Mouse (Mus musculus): Measurements from ENCODE around the gene Syk. TPM values are rescaled to one million over a fixed set of nuclear protein-coding genes. Genes with fewer than 3 reads are reported as not detected.

Gene Syk
- total RNA-seq, 2 experiments from 2014 or later = 15.9 to 25.4 TPM

DNA sequence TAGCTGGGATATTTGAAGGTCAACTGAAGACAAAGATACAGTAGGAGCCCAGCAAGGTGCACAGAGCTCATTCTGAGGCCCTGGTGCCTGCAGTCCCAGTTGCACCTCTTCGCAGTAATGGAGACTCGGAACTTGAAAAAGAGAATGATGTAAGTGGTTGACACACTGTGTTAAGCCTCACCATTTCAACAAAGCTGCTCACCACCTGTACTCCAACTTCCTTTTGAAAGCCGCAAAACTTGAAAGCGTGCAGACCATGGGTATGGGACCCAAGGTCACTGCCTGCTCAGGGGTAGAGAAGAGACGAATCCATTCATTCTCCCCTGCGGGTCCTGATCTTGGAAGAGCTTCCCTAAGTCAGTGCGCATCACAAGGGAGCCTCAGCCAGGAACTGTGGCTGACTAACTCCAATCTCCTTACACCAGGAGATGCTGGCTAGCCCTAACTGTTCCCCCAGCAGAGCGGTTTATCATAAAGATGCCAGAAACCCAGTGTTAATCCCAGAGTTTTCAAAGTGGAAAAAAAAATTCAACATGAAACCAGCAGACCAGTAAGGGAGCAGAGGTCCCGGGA, 16.7 kb upstream of the Syk start:
- ATAC-seq (replicated peaks; ENCODE audit: low FRiP score, poor library complexity, severe bottlenecking) = no peak

DNA sequence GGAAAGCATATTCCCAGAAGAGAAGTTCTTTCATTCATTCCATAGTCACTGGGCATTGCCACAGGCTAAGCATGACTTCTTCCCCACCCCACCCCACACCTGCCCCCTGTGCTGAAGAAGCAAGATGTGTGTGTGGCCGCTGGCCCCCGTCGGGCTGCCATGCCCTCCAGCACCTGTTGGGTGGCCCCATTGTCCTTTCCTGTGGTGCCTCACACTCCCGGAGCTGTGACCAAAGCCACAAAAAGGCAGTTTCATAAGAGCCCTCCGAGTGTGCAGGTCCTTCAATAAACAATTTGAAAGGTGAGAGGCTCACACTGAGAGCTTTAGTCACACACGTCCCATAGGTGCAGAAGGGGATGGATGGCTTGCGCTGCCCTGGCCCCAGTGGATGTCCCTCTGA, 16.2 kb upstream of the Syk start:
- no peak for ATAC-seq (replicated peaks; ENCODE audit: low FRiP score, poor library complexity, severe bottlenecking)

DNA sequence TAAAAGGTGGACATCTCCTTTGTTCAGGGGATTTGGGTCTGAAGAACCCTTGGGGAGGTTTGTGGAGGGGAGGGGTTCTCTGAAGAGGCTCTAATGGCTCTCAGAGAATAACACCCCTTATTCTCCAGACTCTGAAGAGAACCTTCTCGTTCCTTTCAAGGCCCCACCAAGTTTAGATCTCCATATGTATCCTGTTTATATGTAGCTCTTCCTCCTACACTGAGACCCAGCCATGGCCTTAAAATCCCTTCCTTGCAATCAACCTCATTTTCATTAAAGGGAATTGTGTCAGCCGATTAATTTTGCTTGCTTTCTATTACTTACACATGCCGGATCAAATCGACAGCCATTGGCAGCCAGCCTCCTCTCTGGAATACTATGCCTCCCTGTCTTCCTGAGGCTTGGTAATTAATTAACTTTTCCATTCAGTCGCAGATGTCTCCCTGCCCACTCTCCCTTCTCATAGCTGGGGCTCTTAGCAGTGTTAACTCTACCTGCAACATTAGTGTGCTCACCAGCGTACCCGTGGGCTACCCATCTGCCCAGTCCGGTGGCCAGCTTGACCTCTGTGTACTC, 13.7 kb upstream of the Syk start:
- ATAC-seq (replicated peaks; ENCODE audit: low FRiP score, poor library complexity, severe bottlenecking) = no peak

DNA sequence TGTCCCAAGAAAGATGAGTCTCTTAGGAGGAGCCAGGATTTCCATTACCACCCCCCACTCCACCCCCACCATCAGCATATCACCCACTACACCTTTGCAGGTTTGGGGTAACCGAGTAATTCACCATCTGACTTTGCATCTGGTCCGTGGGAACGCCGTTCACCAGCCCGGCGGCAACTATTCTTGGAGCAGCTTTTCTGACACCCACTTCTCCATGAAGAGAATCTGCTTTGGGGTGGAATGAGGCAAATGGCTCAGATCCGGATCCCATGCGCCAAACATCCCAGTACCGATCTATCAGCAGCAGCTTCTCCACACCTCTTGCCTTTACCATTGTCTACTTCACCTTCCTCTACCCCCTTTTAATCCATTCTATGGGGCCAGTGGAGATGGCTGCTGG, 12.7 kb upstream of the Syk start:
- no peak for ATAC-seq (replicated peaks; ENCODE audit: low FRiP score, poor library complexity, severe bottlenecking)

DNA sequence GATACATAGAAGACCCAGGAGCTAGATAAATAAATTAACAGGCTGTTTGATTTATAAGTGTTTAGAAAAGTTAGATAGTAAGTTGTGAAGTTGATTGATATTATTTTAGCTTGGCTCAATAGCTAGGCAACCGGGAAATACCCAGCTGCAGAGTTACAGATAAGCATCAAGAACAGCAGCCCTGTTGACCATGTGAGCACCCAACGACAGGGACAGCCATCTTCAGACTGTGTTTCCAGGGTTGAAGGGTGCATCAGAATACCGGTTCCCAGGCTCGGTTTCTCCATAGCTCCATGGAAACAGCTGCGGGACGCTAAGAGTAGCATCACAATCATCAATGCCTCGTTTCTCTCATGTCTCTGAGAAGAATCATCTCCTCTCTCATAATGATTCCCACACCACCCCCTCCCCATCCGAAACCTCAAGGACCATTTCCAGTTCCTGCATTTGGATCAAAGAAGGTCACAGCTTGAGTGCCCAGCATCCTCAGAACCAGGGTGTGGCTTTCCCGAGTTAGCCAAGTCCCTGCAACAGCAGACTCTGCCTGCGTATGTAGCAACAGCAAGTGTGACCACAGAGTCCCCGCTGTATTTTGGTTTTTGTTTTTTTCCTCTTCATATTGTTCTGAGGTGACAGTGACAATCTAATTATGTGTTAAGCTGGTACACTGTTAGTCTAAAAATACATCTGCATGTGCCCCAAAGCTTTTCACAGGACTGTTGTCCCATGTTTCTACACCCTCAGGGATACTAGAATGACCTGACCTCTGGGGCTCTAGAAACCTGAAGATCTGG, 11.2 kb upstream of the Syk start:
- no peak for ATAC-seq (replicated peaks; ENCODE audit: low FRiP score, poor library complexity, severe bottlenecking)

DNA sequence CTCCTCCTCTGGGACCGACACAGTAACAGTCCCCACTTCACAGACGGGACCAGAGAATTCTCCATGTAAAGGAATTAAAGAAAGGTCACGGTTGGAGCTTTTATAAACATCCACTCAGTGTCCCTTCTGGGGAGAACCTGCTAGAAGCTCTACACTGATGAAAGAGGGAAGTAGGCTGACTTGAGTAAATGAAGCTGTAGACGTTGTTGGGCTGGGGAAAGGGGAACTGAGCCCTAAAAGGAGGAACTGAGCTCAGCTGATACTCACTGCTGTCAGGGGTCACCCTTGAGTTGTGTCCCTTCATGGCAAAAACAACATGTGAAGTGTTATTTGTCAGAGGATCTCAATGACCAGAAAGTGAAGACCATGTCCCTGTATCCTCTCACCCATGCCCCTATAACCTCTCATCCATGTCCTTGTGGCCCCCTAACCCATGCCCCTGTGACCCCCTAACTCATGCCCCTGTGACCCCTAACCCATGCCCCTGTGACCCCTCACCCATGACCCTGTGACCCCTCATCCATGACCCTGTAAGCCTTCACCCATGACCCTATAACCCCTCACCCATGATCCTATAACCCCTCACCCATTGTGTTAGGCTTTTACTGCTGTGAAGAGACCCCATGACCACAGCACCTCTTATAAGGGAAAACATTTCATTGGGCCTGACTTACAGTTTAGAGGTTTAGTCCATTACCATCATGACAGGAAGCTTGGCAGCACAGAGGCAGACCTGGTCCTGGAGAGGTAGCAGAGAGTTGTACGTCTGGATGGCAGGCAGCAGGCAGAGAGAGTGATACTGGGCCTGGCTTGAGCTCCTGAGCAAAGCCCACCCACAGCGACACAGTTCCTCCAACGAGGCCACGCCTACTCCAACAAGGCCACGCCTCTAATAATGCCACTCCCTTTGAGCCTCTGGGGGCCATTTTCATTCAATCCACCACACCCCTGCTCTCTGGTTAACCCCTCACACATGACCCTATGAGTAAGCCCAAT, 10.2 kb upstream of the Syk start:
- ATAC-seq (replicated peaks; ENCODE audit: low FRiP score, poor library complexity, severe bottlenecking) = no peak

DNA sequence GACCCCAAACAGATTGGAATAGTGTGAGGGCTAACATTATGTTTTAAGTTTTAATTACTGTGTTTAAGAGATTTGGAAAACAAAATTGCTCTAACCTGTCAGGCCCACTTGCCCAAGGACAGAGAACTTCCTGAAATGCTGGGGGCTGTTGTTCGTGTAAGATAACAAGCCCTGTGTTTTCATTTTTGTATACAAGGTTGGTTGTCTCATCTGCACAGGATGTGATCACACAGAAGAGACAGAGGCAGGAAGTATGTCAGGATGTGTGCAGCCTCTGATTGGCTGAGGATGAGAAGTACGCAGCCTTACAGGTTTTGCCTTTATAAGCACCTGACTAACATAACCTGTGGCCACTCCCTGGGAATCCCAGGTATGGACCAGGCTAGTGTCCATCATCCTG, 8.7 kb upstream of the Syk start:
- no peak for ATAC-seq (replicated peaks; ENCODE audit: low FRiP score, poor library complexity, severe bottlenecking)

DNA sequence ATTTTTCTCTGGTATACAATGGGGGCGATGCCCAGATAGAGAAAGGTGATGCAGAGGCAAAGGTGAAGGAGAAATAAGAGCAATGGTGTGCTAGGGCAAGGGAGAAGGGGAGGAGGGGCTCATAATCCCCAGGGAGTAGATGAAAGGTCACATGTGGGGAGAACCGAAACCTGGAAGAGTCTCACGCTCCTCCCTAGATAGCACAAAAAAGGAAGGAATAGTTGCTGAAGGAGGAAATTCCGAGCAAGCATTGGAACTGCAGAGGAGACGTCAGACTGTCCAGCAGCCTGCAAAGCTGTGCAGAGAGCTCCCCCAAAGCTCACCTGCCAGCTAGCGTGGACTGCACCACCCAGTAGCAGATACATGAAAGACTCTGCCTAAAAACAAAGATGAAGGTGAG, 7.5 kb upstream of the Syk start:
- ATAC-seq (replicated peaks; ENCODE audit: low FRiP score, poor library complexity, severe bottlenecking) = no peak

DNA sequence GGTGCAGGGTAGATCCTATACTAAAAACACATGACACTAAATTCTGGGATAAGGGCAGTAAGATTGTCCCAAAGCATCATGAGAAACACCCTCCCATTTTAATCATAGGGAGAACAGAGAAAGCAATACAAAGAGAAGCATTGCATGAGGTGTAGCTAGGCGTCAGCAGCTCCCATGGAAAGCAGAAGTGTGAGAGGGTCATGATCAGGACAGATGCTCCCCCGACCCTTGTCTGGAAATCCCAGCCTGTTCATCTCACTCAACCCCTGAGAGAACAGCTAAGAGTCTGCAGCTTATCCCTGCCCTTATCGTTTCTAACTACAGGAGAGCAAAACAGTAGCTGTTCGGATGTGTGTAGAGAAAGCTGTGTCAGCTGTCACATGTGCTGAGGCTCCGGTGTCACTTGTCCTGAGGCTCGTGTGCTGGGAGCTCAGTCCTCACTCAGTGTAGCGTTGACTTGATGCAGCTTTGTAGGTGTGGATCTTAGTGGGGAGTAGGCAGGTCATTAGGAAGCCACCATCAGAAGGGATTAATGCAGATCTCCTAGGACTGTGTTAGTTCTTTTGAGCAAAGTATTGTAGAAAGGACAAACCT, 6.9 kb upstream of the Syk start:
- no peak for ATAC-seq (replicated peaks; ENCODE audit: low FRiP score, poor library complexity, severe bottlenecking)

DNA sequence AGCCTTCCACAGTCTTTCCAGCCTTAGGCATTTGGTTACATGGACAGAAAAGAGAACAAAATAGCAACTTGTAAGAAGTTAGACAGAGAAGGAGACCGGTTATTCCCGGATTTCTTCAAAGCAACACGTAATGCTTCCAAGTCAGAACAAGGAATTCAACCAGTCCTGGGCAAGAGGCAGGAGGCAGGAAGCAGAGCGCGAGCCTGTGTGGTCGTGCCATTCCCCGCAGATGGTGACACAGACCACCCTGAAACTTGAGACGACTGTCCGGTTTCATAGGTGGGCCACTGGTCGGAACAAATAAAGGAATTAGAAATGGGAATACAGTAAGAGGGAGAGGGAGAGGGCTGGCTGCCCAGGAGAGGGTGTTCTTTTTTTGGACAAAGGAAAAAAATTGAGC, 6.1 kb upstream of the Syk start:
- ATAC-seq (replicated peaks; ENCODE audit: low FRiP score, poor library complexity, severe bottlenecking) = no peak

DNA sequence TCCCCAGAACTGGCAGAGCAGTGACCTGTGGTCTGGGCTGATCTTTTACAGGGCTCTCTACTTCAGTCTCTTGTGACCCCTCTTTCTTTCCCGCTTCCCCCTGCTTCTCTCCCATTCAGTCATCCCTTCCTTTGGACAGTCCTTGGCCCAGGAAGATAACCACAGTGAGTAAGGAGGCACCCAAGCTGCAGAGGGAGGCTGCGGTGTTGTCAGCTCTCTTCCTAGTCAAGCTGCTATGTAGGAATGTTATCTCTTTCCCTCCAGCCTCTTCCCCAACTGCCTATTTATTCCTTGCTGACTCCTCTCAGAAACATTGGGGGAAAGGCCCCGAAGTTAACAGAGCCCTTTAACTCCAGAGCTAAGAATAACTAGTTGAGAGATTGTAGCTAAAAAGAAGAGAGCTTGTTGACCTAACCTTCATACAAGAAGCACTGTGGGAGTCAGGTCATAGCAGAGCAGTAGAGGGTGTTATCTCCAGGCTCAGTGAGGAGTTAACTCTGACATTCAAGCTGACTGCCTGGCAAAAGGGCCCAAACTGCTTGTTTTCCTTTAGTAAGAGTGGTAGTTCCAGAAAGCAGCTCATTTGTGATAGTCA, 5.5 kb upstream of the Syk start:
- ATAC-seq (replicated peaks; ENCODE audit: low FRiP score, poor library complexity, severe bottlenecking) = no peak

DNA sequence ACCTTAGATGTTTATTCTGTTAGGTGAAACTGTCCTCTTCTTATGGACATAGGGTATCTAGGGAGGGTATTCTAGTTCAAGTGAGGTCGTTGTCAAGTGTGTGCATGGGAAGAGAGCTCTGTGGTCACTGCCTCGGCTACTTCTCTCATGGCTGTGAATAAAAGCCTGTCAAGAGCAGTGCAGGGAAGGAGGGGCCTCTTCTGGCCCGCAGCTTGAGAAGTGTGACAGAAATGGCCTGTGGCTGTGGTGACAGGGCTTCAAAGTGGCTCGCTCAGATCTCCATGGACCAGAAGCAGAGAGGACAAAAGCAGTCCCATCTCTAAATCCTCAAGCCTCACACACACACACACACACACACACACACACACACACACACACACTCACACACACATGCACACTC, 5.0 kb upstream of the Syk start:
- no peak for ATAC-seq (replicated peaks; ENCODE audit: low FRiP score, poor library complexity, severe bottlenecking)

DNA sequence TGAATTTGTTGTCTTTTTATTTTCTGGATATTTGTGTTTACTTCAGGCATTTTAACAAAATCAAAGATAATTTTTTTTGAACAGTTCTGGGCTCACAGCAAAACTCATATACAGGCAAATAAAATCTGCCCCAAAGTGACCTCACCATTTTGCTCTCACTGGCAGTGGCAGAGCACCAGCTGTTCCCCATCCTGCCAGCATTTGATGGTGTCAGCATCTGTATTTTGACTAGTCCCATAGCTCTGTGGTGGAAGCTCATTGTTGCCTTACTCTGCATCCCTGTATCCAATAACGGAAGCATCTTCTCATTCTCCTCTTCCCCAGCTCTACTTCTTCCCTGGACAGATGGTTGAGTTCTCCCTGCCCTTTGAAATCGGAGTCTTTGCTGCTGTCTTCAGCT, 4.2 kb upstream of the Syk start:
- ATAC-seq (replicated peaks; ENCODE audit: low FRiP score, poor library complexity, severe bottlenecking) = no peak

DNA sequence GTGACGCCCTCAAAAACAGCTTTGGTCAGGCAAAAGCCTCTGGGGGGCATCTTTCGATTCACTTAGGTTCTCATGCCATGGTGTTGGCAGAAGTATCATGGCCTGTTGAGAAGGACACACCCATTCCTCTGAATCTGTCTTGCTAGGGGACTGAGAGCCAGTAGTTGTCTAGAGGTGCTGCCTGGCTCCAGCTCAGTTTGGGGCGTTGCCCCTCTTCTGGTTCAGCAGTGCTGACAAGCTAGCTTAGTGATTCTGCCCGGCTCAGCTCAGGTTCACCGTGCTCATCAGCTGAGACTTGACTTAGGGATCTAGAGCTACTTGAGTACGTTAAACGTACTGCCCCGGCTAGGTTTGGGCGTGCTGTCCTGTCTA, 481 bp upstream of the Syk start:
- ATAC-seq (replicated peaks; ENCODE audit: low FRiP score, poor library complexity, severe bottlenecking) = no peak

DNA sequence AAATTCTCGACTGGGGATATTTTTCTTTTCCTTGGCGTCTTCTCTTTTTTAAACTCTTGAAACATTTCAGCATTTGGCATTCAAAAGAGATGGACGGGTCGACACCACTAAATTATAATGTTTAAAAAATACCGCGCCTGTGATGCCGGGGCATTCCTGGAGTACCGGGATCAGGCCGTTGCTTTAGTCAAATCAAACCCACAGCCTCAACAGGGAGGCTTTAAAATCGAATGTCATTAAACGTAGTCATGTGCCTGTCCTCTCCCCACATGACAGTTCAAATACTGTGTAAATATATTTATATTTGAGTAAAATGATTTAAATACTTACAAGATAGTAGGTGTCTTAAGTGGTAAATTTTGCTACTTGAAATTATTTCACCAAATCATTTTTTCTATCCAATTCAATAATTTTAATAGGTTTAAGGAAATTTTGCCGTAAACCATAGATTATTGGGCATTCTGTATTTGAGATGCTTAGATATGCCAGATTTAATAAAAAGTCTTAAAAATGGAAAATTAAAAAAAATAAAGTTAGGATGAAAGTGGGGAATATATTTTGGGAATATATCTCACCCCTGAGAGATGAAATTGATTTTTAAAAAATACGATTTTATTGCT, 1.1 kb downstream of the Syk start:
- no peak for ATAC-seq (replicated peaks; ENCODE audit: low FRiP score, poor library complexity, severe bottlenecking)

DNA sequence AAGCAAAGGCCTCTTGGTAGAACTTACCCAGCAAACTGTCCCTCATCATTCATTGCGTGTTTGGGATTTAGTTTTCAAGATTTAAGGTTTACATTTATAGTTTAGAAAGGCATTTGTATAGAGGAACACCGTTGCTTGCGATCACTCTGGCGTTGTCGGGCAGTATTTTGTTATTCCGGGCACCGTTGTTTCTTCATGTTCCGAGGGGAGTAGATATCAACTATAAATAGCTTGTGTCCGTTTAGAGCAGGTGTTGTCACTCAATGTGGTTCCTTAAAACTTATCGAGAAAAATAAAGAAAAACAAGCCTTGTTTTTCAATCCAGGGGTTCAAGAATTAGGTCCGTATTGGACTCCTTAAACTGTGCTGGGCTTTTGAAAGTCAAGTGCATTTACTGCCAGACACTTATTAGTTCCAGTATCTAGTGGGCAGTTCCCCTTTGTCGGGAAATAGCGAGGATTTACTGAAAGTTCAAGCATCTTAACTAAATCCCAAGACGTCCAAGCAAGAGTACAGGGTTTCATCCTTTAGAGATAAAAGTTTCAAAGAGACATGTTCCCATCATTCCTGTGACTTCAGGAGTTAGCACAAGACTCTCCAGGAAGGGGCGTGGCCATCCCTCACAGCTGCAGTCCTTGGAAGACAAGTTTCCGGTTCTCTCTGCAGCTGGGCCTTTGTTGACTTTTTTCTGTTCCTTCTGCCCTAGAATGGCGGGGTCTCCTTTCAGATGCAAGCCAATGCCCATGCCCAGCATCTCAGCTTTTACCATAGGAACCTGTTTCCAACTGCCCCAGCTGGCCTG, 1.9 kb downstream of the Syk start:
- ATAC-seq (replicated peaks; ENCODE audit: low FRiP score, poor library complexity, severe bottlenecking) = no peak

DNA sequence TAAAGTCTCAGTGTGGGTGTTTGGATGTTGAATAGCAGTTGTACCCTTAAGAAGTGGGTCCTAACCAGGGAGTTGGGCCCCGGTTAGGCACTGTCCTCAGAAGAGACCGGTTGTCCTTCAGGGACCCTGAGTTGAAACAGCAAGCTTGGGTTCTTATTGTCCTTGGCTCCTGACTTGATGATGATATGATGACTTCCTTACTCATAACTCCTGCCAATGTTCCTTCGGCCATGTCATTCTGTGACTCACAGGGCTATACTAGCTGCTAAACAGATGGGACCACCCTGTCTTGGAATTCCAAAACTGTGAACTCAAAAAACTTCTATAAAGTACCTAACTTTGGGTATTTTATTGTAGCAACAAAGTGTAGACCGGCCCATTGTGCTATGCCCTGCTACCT, 4.8 kb downstream of the Syk start:
- no peak for ATAC-seq (replicated peaks; ENCODE audit: low FRiP score, poor library complexity, severe bottlenecking)

DNA sequence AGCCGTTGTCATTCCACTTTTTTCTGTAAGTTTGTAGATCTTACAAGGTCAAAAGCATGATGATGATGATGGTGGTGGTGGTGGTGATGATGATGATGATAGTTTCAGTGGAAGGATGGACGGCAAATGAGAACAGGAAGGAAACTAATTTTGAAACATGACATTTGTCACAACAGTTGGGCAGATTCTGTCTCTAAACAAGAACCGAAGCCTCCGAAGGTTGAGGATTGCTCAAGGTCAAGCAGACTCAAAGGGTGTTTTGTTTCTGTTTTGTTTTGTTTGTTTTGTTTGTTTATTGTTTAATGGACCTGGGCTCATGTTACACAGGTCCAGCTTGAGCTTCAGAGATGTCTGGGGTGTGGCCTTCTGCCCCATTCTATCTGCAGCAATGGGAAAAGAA, 6.1 kb downstream of the Syk start:
- no peak for ATAC-seq (replicated peaks; ENCODE audit: low FRiP score, poor library complexity, severe bottlenecking)

DNA sequence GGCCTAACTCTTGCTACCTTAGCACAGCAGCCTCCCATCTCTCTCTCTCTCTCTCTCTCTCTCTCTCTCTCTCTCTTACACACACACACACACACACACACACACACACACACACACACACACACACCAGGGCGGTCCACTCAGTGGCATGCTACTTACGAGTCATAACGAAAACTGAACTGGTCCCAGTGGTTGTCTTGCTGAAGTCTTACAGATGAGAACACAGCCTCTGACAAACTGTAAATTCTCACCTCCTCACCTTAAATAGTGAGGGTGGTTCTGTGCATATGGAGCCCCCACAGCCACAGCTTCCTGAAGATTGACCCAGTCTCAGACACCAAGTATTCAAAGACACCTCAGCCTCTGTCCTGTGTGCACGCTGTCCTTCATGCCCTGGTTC, 8.9 kb downstream of the Syk start:
- ATAC-seq (replicated peaks; ENCODE audit: low FRiP score, poor library complexity, severe bottlenecking) = no peak
